Mouse (Mus musculus): ENCODE measurements at regions not wholly inside any gene's neighbourhood (a gene's known extent, or its start where the extent isn't known, plus 50 kb on each side); places are given as distances from the start of the nearest gene placed in this dataset.
"Not testable (repeated sequence)": the region's sequence is repeated elsewhere in the genome, so short reads cannot be mapped to it uniquely, and the experiment has no call there.

DNA sequence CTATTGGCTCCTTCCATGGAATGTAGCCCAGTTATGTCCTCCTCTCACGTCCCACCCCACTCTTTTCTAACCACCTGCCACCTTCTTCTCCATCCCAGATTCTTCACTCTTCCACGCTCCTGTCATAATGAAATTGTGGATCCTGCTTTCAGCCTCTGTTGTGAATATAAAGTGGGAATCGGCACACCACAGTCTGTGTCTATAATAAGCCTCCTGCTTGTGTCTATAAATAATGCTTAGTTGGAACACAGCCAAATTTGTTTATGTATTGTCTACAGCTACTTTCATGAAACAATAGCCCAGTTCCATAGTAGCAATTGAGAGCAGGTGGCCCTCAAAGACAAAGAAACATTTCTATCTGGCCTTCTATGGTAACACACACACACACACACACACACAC is 137.5 kb upstream of the Rps6ka3 start:
- no peak for DNase-seq

DNA sequence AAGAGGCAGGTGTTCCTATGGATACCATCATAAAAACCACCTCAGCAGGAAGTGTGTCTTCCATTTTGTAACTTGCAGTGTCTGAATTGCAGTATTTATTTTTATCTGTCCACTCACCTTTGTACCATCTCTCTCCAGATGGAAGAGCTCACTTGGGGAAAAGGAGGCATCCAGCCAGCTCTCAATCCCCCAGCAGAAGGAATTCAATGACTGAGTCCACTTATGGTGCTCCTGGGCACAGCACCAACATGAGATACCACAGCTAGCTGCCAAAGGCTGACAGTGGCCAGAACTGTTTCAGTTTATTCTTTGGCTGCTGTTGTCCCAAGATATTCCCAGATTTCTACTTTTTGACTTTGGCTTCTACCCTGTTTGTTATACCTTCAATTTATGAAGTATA is 136.6 kb upstream of the Rps6ka3 start:
- DNase-seq = no peak

DNA sequence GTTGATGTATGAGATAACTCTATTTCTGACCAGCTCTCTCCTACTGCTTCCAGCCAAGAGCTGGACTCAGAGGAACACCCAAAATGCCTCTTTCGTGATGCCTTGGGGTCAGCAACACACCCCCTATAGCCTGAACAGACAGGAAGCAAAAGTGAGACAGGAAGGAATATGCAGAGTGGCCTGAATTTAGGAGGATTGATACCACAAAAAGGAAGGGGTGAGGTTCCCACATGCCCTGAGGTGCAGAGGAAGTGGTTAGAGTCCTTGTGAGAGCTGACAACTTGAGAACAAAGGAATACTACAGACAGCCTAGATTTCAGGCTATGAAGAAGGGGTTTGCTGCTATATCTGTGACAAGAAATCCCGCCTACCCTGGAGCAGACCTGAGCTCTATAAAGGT is 129.6 kb upstream of the Rps6ka3 start:
- DNase-seq = peak; percentile 1 to 3

DNA sequence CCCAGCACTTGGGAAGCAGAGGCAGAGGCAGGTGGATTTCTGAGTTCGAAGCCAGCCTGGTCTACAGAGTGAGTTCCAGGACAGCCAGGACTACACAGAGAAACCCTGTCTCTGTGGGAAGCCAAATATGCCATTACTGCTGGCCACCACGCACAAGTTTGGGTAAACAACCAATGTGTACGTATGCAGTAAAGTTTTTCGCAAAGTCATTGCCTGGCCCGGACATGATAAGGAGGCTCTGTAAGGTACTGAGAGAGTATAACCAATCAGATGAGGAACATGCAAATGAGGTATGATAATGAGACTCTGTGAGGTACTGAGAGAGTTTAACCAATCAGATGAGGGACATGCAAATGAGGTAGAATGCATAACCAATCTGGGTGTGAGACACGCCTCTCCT is 99.5 kb upstream of the Rps6ka3 start:
- not testable (repeated sequence) for DNase-seq

DNA sequence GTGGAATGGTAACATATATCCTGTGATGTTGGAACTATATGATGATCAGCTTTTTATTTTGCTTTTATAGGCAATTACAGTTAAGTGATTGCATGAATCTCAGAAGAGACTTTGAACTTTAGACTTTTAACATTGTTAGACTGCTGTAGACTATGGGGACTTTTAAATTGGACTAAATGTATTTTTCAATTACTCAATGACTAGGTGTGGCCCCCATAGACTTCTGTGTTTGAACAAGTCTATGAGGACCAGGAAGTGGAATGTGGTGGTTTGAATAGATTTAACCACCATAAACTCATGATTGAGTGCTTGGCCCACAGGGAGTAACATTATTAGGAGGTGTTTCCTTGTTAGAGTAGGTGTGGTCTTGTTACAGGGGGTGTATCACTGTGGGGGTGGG is 93.9 kb upstream of the Rps6ka3 start:
- DNase-seq = no peak

DNA sequence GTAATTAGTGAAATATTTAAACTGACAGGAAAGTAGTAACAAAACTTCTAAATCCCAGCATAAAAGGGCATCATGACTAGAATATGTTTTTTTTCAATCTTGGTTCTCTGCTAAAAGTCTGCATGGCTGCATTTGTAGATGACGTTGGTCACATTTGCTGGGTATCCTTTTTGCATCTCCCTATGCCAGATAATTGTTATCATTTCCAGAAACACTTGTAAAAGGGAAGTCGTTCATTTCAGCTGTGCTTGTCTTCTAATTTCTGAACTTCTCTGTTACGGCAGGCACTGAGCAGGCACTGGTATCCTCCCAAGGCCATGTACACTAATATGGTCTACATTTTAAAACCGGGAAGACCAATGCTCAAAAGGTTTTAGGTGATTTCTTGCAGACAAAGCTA is 69.6 kb upstream of the Rps6ka3 start:
- no peak for DNase-seq

DNA sequence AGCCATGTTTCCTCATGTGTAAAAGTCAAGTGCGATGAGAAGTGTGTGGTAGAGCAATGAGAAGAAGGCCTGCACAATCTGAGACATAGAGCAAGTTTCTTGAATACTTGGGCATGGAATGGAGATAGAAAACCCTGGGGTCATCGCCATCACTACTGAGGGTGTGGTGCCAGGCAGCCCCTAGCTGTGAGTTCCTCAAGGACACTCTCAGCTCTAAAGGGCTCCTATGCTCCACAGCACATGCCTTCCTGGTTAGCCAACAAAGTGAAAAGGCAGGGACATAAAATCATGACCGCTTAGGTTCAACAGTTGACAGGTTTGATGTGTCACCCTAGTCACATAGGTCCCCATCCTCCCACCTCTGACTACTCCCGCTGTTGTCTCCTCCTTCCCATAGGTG is 66.8 kb upstream of the Rps6ka3 start:
- DNase-seq = no peak

DNA sequence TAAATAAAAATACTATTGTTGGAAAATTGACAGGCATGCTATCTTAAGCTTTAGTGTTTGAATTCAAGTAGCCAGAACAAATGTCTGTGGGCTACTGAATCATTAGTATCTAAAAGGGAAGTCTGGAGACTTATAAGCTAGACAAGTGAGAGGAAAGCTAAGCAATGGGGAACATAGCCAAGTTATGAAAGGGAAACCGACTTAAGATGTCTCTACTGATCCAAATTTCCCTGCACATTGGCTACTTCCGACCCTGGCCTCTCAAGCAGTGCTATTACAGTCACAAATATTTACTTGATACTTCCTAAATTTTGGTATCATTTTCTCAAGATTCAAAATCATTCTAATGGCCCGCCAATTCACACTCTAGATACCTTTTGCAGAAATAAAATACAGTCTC is 65.4 kb upstream of the Rps6ka3 start:
- no peak for DNase-seq

DNA sequence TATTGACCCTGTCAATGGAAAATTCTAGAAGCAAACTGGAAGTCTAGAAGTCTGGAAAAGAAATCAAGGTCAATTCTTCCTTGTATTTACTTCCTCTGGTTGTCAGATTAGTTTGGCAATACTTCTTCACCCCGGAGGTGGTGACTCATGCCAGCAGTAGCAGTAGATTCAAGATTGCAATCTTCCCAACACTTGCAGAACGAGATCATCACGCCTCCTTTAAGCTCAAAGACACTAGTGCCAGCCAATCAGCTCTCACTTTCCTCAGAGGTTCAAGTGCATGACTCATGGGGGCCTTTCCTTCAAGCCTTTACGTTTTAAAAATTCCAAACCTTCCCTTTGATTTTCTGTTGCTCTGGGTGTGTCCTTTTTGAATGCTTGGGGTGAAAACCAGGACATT is 64.9 kb upstream of the Rps6ka3 start:
- no peak for DNase-seq

DNA sequence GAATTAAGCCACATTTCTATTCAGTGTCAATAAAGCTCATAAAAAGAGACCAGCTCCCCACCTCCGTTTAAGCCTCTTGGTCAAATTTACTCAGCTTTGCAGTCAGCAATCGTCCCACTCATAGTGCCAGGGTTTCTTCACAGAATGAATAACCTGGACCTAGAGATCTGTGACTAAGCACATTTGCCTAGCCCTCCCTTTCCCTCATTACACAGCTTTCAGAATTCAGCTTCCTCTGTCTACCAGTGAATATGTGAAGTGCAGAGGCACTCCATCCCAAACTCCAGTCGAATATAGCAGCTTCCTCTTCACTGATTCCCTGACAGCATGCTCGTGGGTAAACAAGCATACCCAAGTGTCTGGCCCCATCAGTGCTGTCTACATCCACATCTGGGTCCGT is 54.3 kb upstream of the Rps6ka3 start:
- no peak for DNase-seq

DNA sequence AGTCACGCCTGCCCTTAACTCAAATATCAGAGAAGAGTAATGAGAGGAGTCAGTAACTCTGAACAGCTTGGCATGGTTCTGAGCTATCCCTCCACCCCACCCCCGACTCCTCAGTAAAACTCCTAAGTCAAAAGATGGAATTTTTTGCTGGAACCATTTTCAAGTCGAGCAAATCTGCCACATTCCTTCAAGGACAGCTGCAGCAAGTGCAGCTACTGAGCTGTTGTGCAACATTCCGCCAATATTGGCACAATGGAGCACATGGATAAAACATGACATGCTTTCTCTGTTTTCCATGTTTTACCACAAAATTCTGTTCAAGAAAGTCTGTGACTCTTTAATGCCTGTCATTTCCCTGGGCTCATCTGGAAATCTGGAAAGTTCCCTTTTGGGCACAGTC is 53.1 kb upstream of the Rps6ka3 start:
- DNase-seq = no peak

DNA sequence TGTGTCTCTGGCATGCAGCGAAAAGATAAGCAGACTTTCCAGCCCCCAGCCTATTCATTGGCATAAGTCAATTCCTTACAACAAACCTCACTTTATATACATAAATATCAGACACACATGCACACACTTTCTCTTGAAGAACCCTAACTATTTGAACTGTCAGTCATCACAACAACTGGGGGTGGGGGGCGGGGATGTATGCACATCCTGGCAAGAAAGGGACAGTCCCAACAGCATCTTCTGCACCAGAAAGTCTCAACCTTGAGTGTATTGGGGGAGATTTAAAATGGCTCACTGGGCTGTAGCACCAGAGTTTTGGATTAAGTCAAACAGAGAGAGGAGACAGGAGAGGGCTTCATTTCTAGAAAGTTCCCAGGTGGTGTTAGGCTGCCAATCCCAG is 50.4 kb upstream of the Rps6ka3 start:
- no peak for DNase-seq
